Mouse (Mus musculus): ENCODE data around the gene Etv6. TPM values are rescaled to one million over a fixed set of nuclear protein-coding genes. Genes with fewer than 3 reads are reported as not detected.
"Not testable (repeated sequence)": the region's sequence is repeated elsewhere in the genome, so short reads cannot be mapped to it uniquely, and the experiment has no call there.

Etv6 gene
- 13.0 and 14.5 TPM in 2 replicates for polyA plus RNA-seq (2014; fragmentation: Nextera tagmentation; extraction: Ambion mirVana)

DNA sequence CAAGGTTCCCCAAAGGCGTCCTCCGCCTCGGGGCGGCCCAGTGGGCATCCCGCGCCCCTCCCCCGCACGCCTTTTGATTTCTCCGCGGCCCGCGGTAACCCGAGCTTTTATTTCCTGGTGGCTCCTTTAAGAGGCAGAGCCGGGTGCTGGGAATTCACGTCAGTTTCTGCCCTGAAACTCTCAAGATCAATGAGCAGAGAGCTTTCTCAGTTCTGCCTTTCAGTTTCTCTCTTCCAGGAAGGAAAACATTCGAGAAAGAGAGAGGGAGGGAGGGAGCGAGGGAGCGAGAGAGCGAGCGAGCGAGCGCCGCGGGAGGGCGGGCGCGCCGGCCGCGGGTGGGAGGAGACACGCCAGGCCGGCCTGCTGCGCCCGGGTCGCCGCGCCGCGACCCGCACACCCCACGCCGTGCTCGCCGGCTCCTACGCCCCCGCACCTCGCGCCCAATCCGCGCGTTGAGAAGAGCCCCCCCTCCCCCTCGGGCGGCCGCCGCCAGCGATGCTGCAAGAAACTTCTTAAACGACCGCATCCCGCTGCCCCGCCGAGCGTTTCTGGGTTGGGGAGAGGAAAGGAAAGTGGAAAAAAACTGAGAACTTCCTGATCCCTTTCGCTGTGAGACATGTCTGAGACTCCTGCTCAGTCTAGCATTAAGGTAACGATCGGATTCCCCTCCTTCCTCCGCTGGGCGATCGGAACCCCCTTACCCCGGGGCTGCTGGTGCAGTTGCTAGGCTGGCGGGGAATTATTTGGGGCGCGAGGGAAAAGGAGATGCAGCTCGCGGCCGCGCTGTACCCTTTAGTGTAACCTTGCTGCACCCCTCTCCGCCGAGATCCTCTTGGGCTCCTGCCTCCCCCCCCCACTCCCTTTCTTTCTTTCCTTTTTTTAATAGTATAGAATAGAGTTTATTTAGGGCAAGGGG, at the start of gene Etv6:
TSS of gene Etv6 (plus strand) at position 211 of the 916 bp plus-strand sequence.
- Histone ChIP-seq H3K9me3 (ENCODE audit: control insufficient read depth, low read length) (no peaks in the 10 kb centered on the region), H3K27ac (replicated peaks in 1 of 2; ENCODE audit: control insufficient read depth in 1 of 2, insufficient read depth in 1 of 2, low read depth in 2 of 2, low read length in 2 of 2) (peak within 1 kb of the TSS; percentile 99 to 100), H3K4me2 (ENCODE audit: low read length) (peak within 1 kb of the TSS; percentile 75), H3K4me3 (ENCODE audit: control insufficient read depth in 1 of 2, insufficient read depth in 1 of 2, low read depth in 1 of 2, low read length in 2 of 2) (peak within 1 kb of the TSS; percentile 81 to 85), H3K9ac (ENCODE audit: low read length) (peak within 1 kb of the TSS; percentile 83), H3K36me3 (ENCODE audit: control insufficient read depth, insufficient read depth, low read length) (no peaks in the 10 kb centered on the region), H3K4me1 (ENCODE audit: control insufficient read depth in 2 of 2, insufficient read depth in 2 of 2, low read length in 2 of 2) (peaks cover 23 to 35% of the 10 kb centered on the region in 2 experiments), H3K27me3 (ENCODE audit: control insufficient read depth, insufficient read depth, low read length) (no peaks in the 10 kb centered on the region)
- peak; percentile 60 for ATAC-seq (ENCODE audit: insufficient number of reproducible peaks, insufficient read depth, low FRiP score, low read depth)
- 0% methylated on average over 50 of the region's 78 CpGs for WGBS

DNA sequence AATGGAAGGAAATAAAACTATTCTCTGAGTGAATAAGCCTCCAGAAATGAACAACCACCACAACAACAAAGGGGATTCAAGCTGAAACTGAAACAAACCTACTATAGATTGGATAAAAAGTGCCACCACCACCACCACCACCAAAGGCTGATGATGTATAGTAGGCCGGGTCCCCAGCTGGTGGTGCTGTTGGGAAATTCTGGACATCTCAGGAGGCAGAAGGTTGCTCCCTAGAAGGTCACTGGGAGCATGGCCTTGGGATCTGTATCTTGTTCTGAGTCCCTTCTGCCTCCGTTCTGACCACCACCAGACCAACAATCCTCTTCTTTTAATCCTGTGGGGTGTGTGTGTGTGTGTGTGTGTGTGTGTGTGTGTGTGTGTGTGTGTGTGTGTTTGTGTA, 49.3 kb upstream of the Etv6 start:
- H3K4me3 ChIP-seq (ENCODE audit: control insufficient read depth in 1 of 2, insufficient read depth in 1 of 2, low read depth in 1 of 2, low read length in 2 of 2), result no peak overlapping the region
- H3K4me2 ChIP-seq (ENCODE audit: low read length), result no peak overlapping the region
- H3K4me1 ChIP-seq (ENCODE audit: control insufficient read depth in 2 of 2, insufficient read depth in 2 of 2, low read length in 2 of 2), result 0 out of 4 replicates have a peak, but pooled peaks cover 0 to 2% of the 10 kb centered on the region in 2 experiments
- H3K36me3 ChIP-seq (ENCODE audit: control insufficient read depth, insufficient read depth, low read length), result no peaks in the 10 kb centered on the region
- no peak overlapping the region for H3K9ac ChIP-seq (ENCODE audit: low read length)
- no peak overlapping the region for H3K27ac ChIP-seq (replicated peaks in 1 of 2; ENCODE audit: control insufficient read depth in 1 of 2, insufficient read depth in 1 of 2, low read depth in 2 of 2, low read length in 2 of 2)
- H3K27me3 ChIP-seq (ENCODE audit: control insufficient read depth, insufficient read depth, low read length), result no peaks in the 10 kb centered on the region
- WGBS, result 53% methylated on average over 2 of the region's 2 CpGs
- ATAC-seq (ENCODE audit: insufficient number of reproducible peaks, insufficient read depth, low FRiP score, low read depth), result no peak
- no peaks in the 10 kb centered on the region for H3K9me3 ChIP-seq (ENCODE audit: control insufficient read depth, low read length)

DNA sequence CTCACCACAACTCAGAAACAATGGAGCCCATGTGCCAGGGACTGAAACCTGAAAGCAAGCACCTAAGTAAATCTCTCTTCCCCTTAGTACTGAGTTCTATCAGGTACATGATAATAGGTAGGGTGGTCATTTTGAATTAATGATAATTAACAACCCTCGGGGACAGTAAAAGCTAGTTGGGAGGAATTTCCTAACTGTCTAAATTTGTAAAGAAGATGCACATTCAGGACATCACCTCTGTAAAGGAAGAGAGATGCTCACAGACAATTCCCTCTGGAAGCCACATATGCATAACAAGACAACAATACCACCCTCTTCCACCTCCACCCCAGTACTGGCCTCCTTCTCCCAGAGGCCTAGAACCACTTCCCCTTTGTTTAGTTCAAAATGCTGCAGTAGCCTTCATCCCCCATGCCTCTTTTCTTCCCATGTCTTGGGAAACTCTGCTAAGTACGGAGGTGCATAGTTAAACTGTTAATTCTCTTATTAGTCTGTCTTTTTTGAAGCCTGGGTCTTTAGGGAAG, 48.4 kb upstream of the Etv6 start:
- Histone ChIP-seq H3K9ac (ENCODE audit: low read length) (no peak overlapping the region), H3K9me3 (ENCODE audit: control insufficient read depth, low read length) (no peaks in the 10 kb centered on the region), H3K27me3 (ENCODE audit: control insufficient read depth, insufficient read depth, low read length) (no peaks in the 10 kb centered on the region), H3K4me3 (ENCODE audit: control insufficient read depth in 1 of 2, insufficient read depth in 1 of 2, low read depth in 1 of 2, low read length in 2 of 2) (no peak overlapping the region), H3K4me2 (ENCODE audit: low read length) (no peak overlapping the region), H3K36me3 (ENCODE audit: control insufficient read depth, insufficient read depth, low read length) (no peaks in the 10 kb centered on the region), H3K27ac (replicated peaks in 1 of 2; ENCODE audit: control insufficient read depth in 1 of 2, insufficient read depth in 1 of 2, low read depth in 2 of 2, low read length in 2 of 2) (no peak overlapping the region), H3K4me1 (ENCODE audit: control insufficient read depth in 2 of 2, insufficient read depth in 2 of 2, low read length in 2 of 2) (0 out of 4 replicates have a peak, but pooled peaks cover 0 to 2% of the 10 kb centered on the region in 2 experiments)
- WGBS, result 92% methylated on average over 2 of the region's 2 CpGs
- ATAC-seq (ENCODE audit: insufficient number of reproducible peaks, insufficient read depth, low FRiP score, low read depth), result no peak

DNA sequence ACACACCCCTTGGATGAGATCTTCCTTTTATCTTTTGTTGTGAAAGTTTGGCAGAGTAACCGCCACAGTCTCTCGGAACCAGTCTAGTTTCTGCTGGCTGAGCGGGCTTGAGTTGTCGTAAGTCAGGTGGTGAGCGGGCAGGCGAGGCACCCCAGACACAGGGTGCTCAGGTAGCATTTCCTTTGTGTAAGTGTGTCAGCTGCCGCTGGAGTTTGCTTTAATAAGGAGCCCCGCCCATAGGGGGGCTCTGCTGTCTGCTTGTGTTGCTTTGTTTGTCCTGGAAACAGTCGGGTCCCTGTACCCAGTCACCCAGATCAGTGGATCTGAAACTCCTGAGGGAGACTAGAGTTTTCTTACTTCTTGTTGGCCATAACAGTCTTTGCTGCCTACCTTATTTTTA, 47.5 kb upstream of the Etv6 start:
- WGBS, result 70% methylated on average over 9 of the region's 9 CpGs
- H3K9ac ChIP-seq (ENCODE audit: low read length), result no peak overlapping the region
- H3K27ac ChIP-seq (replicated peaks in 1 of 2; ENCODE audit: control insufficient read depth in 1 of 2, insufficient read depth in 1 of 2, low read depth in 2 of 2, low read length in 2 of 2), result no peak overlapping the region
- no peak overlapping the region for H3K4me2 ChIP-seq (ENCODE audit: low read length)
- no peak for ATAC-seq (ENCODE audit: insufficient number of reproducible peaks, insufficient read depth, low FRiP score, low read depth)
- H3K4me3 ChIP-seq (ENCODE audit: control insufficient read depth in 1 of 2, insufficient read depth in 1 of 2, low read depth in 1 of 2, low read length in 2 of 2), result no peak overlapping the region
- no peaks in the 10 kb centered on the region for H3K27me3 ChIP-seq (ENCODE audit: control insufficient read depth, insufficient read depth, low read length)
- 0 out of 4 replicates have a peak, but pooled peaks cover 0 to 2% of the 10 kb centered on the region in 2 experiments for H3K4me1 ChIP-seq (ENCODE audit: control insufficient read depth in 2 of 2, insufficient read depth in 2 of 2, low read length in 2 of 2)
- no peaks in the 10 kb centered on the region for H3K9me3 ChIP-seq (ENCODE audit: control insufficient read depth, low read length)
- H3K36me3 ChIP-seq (ENCODE audit: control insufficient read depth, insufficient read depth, low read length), result no peaks in the 10 kb centered on the region

DNA sequence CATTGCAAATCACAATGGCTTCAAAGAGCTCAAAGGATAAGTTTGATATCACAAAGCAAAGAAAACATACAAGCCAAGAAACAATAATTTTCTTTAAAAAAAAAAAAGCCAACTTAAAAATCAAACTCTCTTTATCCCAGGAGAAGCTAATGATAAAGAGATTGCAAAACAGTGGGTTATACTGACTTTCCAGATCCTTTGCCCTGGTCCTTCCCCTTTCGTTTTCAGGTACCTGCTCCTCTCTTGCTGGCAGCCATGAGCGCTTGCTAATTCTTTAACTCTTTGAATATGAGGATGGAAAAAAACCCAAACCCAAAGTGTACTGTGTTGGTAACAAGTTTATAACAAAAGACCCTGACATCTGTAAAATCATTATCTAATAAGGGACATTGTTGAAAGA, 38.0 kb upstream of the Etv6 start:
- H3K27me3 ChIP-seq (ENCODE audit: control insufficient read depth, insufficient read depth, low read length), result no peaks in the 10 kb centered on the region
- no peak overlapping the region for H3K27ac ChIP-seq (replicated peaks in 1 of 2; ENCODE audit: control insufficient read depth in 1 of 2, insufficient read depth in 1 of 2, low read depth in 2 of 2, low read length in 2 of 2)
- H3K36me3 ChIP-seq (ENCODE audit: control insufficient read depth, insufficient read depth, low read length), result no peaks in the 10 kb centered on the region
- 89% methylated on average over 2 of the region's 2 CpGs for WGBS
- H3K4me3 ChIP-seq (ENCODE audit: control insufficient read depth in 1 of 2, insufficient read depth in 1 of 2, low read depth in 1 of 2, low read length in 2 of 2), result no peak overlapping the region
- H3K4me2 ChIP-seq (ENCODE audit: low read length), result no peak overlapping the region
- no peaks in the 10 kb centered on the region for H3K9me3 ChIP-seq (ENCODE audit: control insufficient read depth, low read length)
- H3K4me1 ChIP-seq (ENCODE audit: control insufficient read depth in 2 of 2, insufficient read depth in 2 of 2, low read length in 2 of 2), result no peaks in the 10 kb centered on the region
- H3K9ac ChIP-seq (ENCODE audit: low read length), result no peak overlapping the region
- no peak for ATAC-seq (ENCODE audit: insufficient number of reproducible peaks, insufficient read depth, low FRiP score, low read depth)

DNA sequence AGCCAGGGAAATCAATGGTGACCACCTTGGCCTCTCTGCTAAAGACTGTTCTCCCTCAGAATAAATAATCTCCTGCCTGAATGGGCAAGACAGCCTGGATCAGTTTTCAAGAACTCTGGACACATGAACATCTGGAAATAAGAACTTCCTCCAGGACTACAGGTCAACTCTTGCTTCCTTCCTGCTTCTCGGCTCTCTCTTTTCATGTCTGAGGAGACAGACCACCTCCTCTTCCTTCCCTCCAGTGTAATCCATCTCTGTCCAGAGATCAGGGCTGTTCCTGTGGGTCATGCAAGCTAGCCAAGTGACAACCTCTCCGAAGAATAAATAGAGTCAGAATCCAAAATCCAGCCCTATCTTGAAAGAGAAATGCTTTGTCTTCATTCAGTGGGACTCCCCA, 37.6 kb upstream of the Etv6 start:
- no peak overlapping the region for H3K4me3 ChIP-seq (ENCODE audit: control insufficient read depth in 1 of 2, insufficient read depth in 1 of 2, low read depth in 1 of 2, low read length in 2 of 2)
- no peaks in the 10 kb centered on the region for H3K36me3 ChIP-seq (ENCODE audit: control insufficient read depth, insufficient read depth, low read length)
- H3K27ac ChIP-seq (replicated peaks in 1 of 2; ENCODE audit: control insufficient read depth in 1 of 2, insufficient read depth in 1 of 2, low read depth in 2 of 2, low read length in 2 of 2), result no peak overlapping the region
- no peak overlapping the region for H3K9ac ChIP-seq (ENCODE audit: low read length)
- H3K27me3 ChIP-seq (ENCODE audit: control insufficient read depth, insufficient read depth, low read length), result no peaks in the 10 kb centered on the region
- 54% methylated on average over 2 of the region's 2 CpGs for WGBS
- H3K4me1 ChIP-seq (ENCODE audit: control insufficient read depth in 2 of 2, insufficient read depth in 2 of 2, low read length in 2 of 2), result no peaks in the 10 kb centered on the region
- H3K4me2 ChIP-seq (ENCODE audit: low read length), result no peak overlapping the region
- ATAC-seq (ENCODE audit: insufficient number of reproducible peaks, insufficient read depth, low FRiP score, low read depth), result no peak
- no peaks in the 10 kb centered on the region for H3K9me3 ChIP-seq (ENCODE audit: control insufficient read depth, low read length)

DNA sequence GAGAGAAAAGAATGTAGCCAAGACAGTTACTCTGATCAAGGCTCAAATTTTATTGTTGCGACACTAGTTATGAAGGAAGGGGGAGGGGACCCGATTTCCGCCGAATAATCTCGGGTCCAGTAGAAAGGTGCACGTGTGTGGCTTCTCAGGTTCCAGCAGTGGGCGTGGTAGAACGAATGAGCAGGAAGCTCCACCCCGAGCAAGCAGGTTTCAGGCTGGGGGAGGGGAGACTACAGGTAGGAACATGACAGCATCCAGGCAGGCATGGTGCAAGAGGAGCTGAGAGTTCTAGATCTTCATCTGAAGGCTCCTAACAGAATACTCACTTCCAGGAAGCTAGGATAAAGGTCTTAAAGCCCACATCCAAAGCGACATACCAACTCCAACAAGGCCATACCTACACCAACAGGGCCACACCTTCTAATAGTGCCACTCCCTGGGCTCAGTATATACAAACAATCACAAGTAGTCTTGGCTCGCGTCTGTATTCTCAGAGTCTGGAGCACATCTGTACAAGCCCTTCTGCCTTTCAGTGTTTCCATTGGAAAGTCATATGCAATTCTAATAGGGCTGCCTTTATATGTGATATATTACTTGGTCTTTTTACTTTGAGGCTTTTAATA, 20.9 kb upstream of the Etv6 start:
- H3K27ac ChIP-seq (replicated peaks in 1 of 2; ENCODE audit: control insufficient read depth in 1 of 2, insufficient read depth in 1 of 2, low read depth in 2 of 2, low read length in 2 of 2); H3K4me3 ChIP-seq (ENCODE audit: control insufficient read depth in 1 of 2, insufficient read depth in 1 of 2, low read depth in 1 of 2, low read length in 2 of 2); ATAC-seq (ENCODE audit: insufficient number of reproducible peaks, insufficient read depth, low FRiP score, low read depth); H3K9ac ChIP-seq (ENCODE audit: low read length); H3K9me3 ChIP-seq (ENCODE audit: control insufficient read depth, low read length); H3K36me3 ChIP-seq (ENCODE audit: control insufficient read depth, insufficient read depth, low read length); H3K4me2 ChIP-seq (ENCODE audit: low read length); H3K4me1 ChIP-seq (ENCODE audit: control insufficient read depth in 2 of 2, insufficient read depth in 2 of 2, low read length in 2 of 2); H3K27me3 ChIP-seq (ENCODE audit: control insufficient read depth, insufficient read depth, low read length): not testable (repeated sequence)
- 50% methylated on average over 5 of the region's 12 CpGs for WGBS

All from heart, embryonic 14.5 days (tissue).